Mouse (Mus musculus) bone marrow macrophage, adult 2 months (primary cell): ENCODE results near the gene Fndc3b.

Experiments
- CTCF ChIP-seq: IDR thresholded peaks from 2 replicates; pipeline ENCODE4 v1.5.1; 2012; ENCODE audit warnings: low read depth, mild to moderate bottlenecking, low read length, moderate library complexity
- POLR2A ChIP-seq: IDR thresholded peaks from 2 replicates; pipeline ENCODE4 v1.6.1; 2012; ENCODE audit warnings: mild to moderate bottlenecking, low read depth, low read length, borderline replicate concordance

DNA sequence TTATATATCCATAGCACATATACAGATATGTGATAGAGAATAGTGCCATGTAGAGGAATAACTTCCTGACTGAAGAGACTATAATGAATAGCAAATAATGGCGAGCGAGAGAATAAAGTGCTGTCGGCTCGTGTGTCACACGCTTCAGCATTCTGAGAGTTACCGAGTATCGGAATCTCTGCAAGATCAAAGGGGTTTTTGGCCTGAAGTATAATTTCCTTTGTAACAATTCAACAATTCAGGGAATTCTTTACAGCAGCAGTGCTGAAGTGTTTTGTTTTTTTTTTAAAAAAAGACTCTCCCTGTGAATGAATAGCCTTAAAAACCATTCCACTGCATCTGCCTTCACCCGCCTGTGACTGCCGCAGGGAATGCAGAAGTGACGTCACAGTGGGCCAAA lies 294.3 kb downstream of the Fndc3b start:
- TF ChIP-seq CTCF: no peak
- TF ChIP-seq POLR2A: no peak
